Mouse (Mus musculus) megakaryocyte, embryonic 14.5 days (primary cell): ENCODE data around the gene Spert.

Experiments
- FLI1 ChIP-seq: IDR thresholded peaks from 2 replicates; pipeline ENCODE4 v1.6.1; 2012; ENCODE audit warnings: low read length, inconsistent platforms, mixed read lengths
- GATA1 ChIP-seq: IDR thresholded peaks from 3 replicates; pipeline ENCODE4 v1.6.1; 2012; ENCODE audit warnings: mixed read lengths, low read length, inconsistent platforms, borderline replicate concordance

- TF ChIP-seq GATA1, result no peak
- no peak for TF ChIP-seq FLI1
These were observed 27.3 kb downstream of the Spert start for GRCm38 (mm10) chr14:75565534-75566140.
